Mouse (Mus musculus): ENCODE data around the gene Paqr6.

GRCm38 (mm10) chr3:88408953-88409352 lies 44.6 kb downstream of the Paqr6 start:
- no peak for TF ChIP-seq CTCF (IDR thresholded peaks at IDR 0.05; ENCODE audit: low read depth, low read length)
- no peak for TF ChIP-seq POLR2A (IDR thresholded peaks at IDR 0.05; ENCODE audit: borderline replicate concordance, low read depth, low read length)

Data from bone marrow macrophage, adult 2 months (primary cell).